Mouse (Mus musculus) limb, embryonic 10.5 days (tissue): ENCODE data around the gene 1700049E17Rik1. TPM values are rescaled to one million over a fixed set of nuclear protein-coding genes. Genes with fewer than 3 reads are reported as not detected.
"Not testable (repeated sequence)": the region's sequence is repeated elsewhere in the genome, so short reads cannot be mapped to it uniquely, and the experiment has no call there.

Experiments used
- DNase-seq: peaks from one replicate; pipeline ENCODE4 v3.0.0-alpha.2; 2017; ENCODE audit warnings: low spot score
- H3K27ac ChIP-seq: fragments of 300-500 bp; sonication (generic); 2 replicates; pipeline ENCODE4 v1.5.1; 2016; ENCODE audit warnings: mild to moderate bottlenecking
- H3K27me3 ChIP-seq: fragments of 300-500 bp; sonication (generic); 2 replicates; pipeline ENCODE4 v1.6.1; 2016; ENCODE audit warnings: low read depth, mild to moderate bottlenecking; ENCODE audit not compliant: poor library complexity, severe bottlenecking
- H3K36me3 ChIP-seq: fragments of 300-500 bp; sonication (generic); 2 replicates; pipeline ENCODE4 v1.6.1; 2016; ENCODE audit warnings: mild to moderate bottlenecking, moderate library complexity
- H3K4me1 ChIP-seq: fragments of 300-500 bp; sonication (generic); 2 replicates; pipeline ENCODE4 v1.6.1; 2016
- H3K4me3 ChIP-seq: fragments of 300-500 bp; sonication (generic); 2 replicates; pipeline ENCODE4 v1.5.1; 2016; ENCODE audit warnings: mild to moderate bottlenecking, moderate library complexity
- H3K9me3 ChIP-seq: fragments of 300-500 bp; sonication (generic); replicated peaks from 2 replicates; pipeline ENCODE4 v1.6.1; 2016; ENCODE audit warnings: mild to moderate bottlenecking
- WGBS: fragments of 180-500 bp; shearing (Covaris S2); methylation state at CpG from one replicate; pipeline ENCODE4 v1.1.7; 2016; 5-methylcytosine and 5-hydroxymethylcytosine counted together
- polyA plus RNA-seq: library from polyadenylated mRNA; unstranded; fragments of >200 nt; fragmentation: Nextera tagmentation; extraction: Ambion mirVana; gene quantifications from 2 replicates; pipeline ENCODE4 v1.2.1, GENCODE M21; 2016

The 1700049E17Rik1 gene
- not detected in 2 replicates for polyA plus RNA-seq

- H3K27me3 ChIP-seq, H3K4me3 ChIP-seq, H3K27ac ChIP-seq, H3K9me3 ChIP-seq, H3K4me1 ChIP-seq, H3K36me3 ChIP-seq, DNase-seq: not testable (repeated sequence)
- no CpG with 5 or more reads among the region's 1 CpGs for WGBS
Measured at GRCm38 (mm10) chr14:41924649-41925048, at the start of gene 1700049E17Rik1. 1700049E17Rik1 (plus strand) TSS chr14:41924949.

GRCm38 (mm10) chr14:41907190-41907589 lies 17.6 kb upstream of the 1700049E17Rik1 start, which contains the start of gene Gm7980:
Gm7980 (minus strand) TSS chr14:41907290.
- H3K9me3 ChIP-seq, result not testable (repeated sequence)

GRCm38 (mm10) chr14:41943695-41944094 lies 18.9 kb downstream of the 1700049E17Rik1 start, which contains the start of gene 1700024B05Rik:
1700024B05Rik (plus strand) TSS chr14:41943995.
- not testable (repeated sequence) for H3K27ac ChIP-seq, H3K4me1 ChIP-seq, H3K36me3 ChIP-seq, H3K9me3 ChIP-seq, DNase-seq, H3K4me3 ChIP-seq, H3K27me3 ChIP-seq
- WGBS, result 94% methylated on average over 2 of the region's 2 CpGs

More at GRCm38 (mm10) chr14:41907190-41907589, 17.6 kb upstream of the 1700049E17Rik1 start, which contains the start of gene Gm7980:
- not testable (repeated sequence) for H3K27me3 ChIP-seq, DNase-seq, H3K36me3 ChIP-seq, H3K27ac ChIP-seq, H3K4me1 ChIP-seq, H3K4me3 ChIP-seq
- no CpG with 5 or more reads among the region's 2 CpGs for WGBS

- not testable (repeated sequence) for H3K27ac ChIP-seq, H3K4me3 ChIP-seq, H3K27me3 ChIP-seq, DNase-seq, H3K4me1 ChIP-seq, H3K36me3 ChIP-seq, H3K9me3 ChIP-seq
- 75% methylated on average over 4 of the region's 4 CpGs for WGBS
Measured at GRCm38 (mm10) chr14:41964095-41964494, 39.3 kb downstream of the 1700049E17Rik1 start.

- H3K27ac ChIP-seq, H3K27me3 ChIP-seq, H3K4me3 ChIP-seq, DNase-seq, H3K4me1 ChIP-seq, H3K36me3 ChIP-seq, H3K9me3 ChIP-seq: not testable (repeated sequence)
- 83% methylated on average over 1 of the region's 1 CpGs for WGBS
Measured at GRCm38 (mm10) chr14:41967827-41968226, 43.1 kb downstream of the 1700049E17Rik1 start, which contains the start of gene Gm6401. Gm6401 (minus strand) TSS chr14:41967927.

GRCm38 (mm10) chr14:41968596-41968995 lies 43.8 kb downstream of the 1700049E17Rik1 start:
- WGBS, result 77% methylated on average over 3 of the region's 3 CpGs

More at GRCm38 (mm10) chr14:41968596-41968995, 43.8 kb downstream of the 1700049E17Rik1 start:
- H3K27ac ChIP-seq, DNase-seq, H3K36me3 ChIP-seq, H3K4me3 ChIP-seq, H3K4me1 ChIP-seq, H3K27me3 ChIP-seq, H3K9me3 ChIP-seq: not testable (repeated sequence)

Other genes starting within 250 kb of the 1700049E17Rik1 start
- gene Gm8068, start 223.1 kb upstream of the 1700049E17Rik1 start, polyA plus RNA-seq, result not detected in 2 replicates
- gene Gm7929, start 174.3 kb upstream of the 1700049E17Rik1 start, polyA plus RNA-seq, result not detected in 2 replicates
- gene Gm47189, start 152.5 kb upstream of the 1700049E17Rik1 start, polyA plus RNA-seq, result not detected in 2 replicates
- gene Gm7980, start 17.7 kb upstream of the 1700049E17Rik1 start, polyA plus RNA-seq, result not detected in 2 replicates
- not detected in 2 replicates for gene 1700024B05Rik, start 19.0 kb downstream of the 1700049E17Rik1 start, polyA plus RNA-seq
- gene Gm6401, start 43.0 kb downstream of the 1700049E17Rik1 start, polyA plus RNA-seq, result not detected in 2 replicates
- gene Gm3543, start 58.4 kb downstream of the 1700049E17Rik1 start, polyA plus RNA-seq, result not detected in 2 replicates
- gene Gm7951, start 192.4 kb downstream of the 1700049E17Rik1 start, polyA plus RNA-seq, result not detected in 2 replicates
- not detected in 2 replicates for gene Gm17027, start 237.7 kb downstream of the 1700049E17Rik1 start, polyA plus RNA-seq